Mouse (Mus musculus): ENCODE results near the gene Serpinb8.

The Serpinb8 gene

DNA sequence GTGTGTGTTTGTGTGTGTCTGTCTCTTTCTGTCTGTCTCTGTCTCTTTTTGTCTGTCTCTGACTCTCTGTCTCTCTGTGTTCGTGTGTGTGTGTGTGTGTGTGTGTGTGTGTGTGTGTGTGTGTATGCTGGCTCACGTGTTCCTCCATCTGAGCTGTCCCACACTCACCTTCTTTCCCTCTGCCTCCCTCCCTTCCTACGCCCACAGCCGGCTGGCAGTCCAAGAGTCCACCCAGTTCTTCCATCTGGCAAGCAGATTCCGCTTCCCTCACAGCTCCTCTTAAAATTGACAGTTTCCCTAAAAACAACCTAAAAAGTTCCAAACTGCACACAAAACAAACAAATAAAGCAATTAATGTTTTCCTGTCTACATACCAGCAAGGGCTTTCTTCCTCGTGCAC lies 55.3 kb downstream of the Serpinb8 start:
- DNase-seq, result no peak

DNA sequence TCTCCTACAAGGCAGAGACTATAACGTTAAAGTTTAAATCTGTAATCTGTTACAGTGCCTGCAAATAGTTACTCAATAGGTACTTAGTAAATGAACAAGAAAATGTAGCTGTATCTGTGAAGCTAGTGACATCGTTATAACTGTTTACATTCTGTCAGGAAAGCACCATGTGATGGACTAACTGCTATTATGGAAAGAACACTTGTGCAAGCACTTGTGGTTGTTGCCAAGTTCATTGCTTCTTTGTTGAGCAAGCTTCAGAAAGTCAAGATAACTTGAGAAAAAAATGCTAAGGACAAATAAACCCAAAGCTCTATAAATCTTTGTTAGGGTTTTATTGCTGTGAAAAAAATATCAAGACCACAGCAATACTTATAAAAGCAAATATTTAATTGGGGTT lies 67.9 kb downstream of the Serpinb8 start:
- DNase-seq, result no peak

Data from lung, postnatal 4 days (tissue).